Mouse (Mus musculus) kidney, postnatal 36 days (tissue): ENCODE data around the gene D2hgdh.

Experiments used
- DNase-seq, 2 experiments: peaks; one replicate each; pipeline ENCODE4 v3.0.0; 2021 to 2022; ENCODE audit warnings: mixed read lengths in 2 of 2

The D2hgdh gene

DNA sequence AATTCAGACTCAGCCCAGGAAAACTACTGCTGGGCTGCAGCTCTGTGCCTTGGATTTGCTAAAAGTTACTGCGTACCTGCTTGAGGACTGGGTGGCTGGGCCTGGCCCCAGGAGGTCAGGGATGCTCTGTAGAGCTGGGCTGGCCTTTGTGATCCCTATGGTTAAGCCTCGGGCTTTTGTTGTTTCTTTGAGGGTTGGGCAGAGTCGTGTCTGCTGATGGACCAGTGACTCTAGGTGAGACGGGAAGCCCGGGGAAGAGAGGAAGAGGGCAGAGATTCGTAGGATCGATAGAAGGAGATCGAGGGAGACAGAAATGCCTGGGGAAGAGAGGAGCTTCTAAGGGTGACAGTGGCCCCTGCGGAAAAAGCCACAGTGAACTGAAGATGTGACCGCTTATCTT is at the start of gene D2hgdh:
Gene D2hgdh, plus strand, starts transcription at position 301 of the 400 bp plus-strand sequence.
- DNase-seq = no peak

DNA sequence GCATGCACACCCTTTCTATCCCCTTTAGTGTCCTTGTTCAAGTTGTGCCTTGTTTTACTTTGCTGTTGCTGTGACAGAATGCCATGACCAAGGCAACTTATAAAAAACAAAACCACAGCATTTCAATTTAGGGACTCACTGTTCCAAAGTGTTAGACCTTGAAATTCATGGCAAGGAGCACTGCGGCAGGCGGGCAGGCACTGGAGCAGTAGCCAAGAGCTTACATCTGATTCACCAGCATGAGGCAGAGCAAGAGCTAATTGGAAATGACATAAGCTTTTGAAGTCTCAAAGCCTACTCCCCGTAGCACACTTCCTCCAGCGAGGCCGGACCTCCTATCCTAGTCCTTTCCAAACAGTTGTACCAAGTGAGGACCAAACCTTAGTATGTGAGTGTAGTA is 48.0 kb upstream of the D2hgdh start:
- DNase-seq = no peak

DNA sequence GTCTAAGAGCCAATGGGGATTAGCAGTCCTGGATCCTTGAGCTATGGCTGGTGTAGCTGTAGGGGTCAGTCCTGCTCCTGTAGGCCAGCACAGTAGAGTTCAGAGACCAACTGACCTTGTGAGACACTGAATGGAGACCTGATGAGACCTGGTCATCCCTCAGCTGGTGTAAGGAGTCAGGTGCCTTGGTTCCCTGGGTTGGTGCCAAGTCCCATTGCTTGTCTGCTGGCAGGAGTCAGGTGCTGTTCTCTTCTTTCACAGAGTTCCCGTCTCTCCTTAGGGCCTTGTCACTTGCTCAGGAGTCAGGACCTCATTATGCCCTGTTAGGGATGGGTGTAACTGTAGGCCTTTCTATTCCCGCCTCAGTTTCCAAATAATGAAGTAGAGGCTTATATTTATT is 37.8 kb upstream of the D2hgdh start:
- DNase-seq = peak in 1 of 2 experiments; percentile 46

DNA sequence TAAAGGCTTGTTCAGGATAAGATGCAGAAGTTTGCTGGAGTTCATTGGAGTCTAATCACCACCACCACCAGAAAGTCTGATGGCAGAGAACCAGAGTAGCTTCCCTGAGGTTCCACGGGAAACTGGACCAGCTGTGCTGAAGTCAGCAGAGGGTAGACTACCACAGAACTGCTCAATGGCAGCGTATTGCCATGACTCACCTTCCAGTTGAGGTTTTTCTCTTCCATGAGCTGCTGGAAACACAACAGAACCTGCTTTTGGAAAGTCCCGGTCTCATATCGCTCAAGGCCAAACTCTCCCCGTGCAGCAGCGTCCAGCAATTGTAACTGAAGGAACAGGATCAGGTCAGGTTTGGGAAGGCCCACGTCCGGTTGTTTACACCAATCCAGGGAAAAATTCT is 30.2 kb upstream of the D2hgdh start:
- DNase-seq = no peak

DNA sequence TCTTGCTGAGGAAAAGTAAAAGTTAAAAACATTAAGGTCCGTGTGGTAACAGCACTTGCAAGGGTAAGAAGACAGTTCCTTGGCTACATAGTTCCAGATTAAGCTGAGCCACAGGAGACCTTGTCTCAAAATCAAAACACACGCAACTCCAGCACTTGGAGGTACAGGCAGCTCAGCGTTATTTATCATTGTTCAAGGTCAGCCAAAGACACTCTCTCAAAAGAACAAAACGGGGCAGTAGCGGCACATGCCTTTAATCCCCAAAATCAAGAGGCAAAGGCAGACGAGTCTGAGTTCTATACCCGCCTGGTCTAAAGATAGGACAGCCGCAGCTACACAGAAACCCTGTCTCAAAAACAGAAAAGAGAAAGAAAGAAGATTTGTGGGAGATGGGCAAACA is 28.8 kb upstream of the D2hgdh start:
- DNase-seq = no peak

DNA sequence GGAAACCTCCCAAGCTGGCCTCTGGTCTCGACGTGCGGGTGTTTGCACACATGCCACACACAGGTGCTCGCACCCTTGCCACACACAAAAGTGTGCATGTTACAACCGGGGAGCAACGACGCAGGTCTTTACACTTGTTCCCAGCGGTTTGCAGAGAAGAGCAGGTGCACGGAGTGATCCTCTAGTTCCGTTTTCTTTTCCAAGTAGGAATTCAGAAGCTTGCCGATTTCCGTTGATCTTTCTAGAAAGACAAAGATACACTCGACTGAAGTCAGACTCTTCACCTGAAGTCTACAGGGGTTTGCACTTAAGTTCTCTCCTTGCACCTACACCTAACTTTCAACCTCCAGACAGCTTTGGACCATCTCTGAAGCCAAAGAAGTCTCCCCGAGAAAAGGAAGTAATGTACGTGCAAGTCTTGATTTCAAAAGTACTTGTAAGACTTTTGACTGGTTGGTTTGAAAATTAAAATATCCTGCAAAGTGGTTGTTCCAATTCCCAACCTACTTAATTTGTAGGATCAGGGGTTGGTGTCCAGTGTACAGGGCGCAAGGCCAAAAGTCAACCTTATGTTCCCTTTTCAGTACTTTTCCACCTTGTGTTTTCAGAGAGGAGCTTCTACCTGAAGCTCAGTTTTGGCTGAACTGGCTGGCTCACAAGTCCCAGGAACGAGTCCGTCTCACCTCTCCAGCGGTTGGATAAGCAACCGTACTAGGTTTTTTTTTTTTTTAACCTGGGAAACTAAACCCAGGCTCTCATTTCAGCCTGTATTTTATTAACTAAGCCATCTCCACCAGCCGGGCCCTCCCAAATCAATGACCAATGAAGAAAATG is 23.8 kb upstream of the D2hgdh start:
- no peak for DNase-seq

DNA sequence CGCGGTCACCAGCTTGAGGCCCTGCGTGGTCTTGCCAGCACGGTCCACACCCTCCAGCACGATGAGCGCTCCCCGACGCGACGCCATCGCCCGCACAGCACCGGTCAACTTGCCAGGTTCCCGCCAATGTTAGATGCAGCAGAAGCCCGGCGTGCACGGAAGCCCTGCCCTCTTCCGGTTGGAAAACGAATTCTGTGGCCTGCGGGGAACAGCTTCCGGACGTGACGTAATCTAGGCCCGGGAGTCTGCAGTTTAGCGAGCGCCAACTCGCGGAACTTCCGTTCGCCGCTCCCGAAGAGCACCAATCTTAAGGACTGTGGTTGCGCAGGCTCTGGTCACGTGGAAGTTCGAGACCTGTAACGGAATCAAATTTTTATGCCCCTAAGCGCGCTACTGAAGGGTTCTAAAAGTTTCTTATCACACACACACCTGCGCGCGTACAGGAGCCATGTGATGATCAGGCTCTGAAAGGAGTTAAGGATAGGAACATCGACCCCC is 22.9 kb upstream of the D2hgdh start, which contains the start of gene Dtymk:
Gene Dtymk, minus strand, starts transcription at position 194 of the 498 bp plus-strand sequence.
- peak; percentile 95 to 97 for DNase-seq

DNA sequence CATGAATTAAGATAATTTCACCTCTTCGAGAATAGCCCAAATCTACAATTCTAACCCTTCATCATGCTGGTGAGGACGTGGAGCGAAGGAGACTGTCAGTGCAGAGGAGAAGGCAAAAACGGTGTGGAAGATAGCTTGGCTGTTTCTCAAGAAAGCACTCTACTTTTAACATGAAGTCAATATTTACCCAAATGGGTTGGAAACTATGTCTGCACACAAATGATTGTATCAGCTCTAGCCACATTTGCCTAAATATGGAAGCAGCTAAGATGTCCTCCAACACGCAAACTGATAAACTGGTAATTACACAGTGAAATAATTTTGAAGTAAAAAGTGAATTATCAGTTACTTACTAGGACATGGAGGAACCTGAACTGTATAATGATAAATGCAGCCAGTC is 21.9 kb upstream of the D2hgdh start:
- DNase-seq = no peak

DNA sequence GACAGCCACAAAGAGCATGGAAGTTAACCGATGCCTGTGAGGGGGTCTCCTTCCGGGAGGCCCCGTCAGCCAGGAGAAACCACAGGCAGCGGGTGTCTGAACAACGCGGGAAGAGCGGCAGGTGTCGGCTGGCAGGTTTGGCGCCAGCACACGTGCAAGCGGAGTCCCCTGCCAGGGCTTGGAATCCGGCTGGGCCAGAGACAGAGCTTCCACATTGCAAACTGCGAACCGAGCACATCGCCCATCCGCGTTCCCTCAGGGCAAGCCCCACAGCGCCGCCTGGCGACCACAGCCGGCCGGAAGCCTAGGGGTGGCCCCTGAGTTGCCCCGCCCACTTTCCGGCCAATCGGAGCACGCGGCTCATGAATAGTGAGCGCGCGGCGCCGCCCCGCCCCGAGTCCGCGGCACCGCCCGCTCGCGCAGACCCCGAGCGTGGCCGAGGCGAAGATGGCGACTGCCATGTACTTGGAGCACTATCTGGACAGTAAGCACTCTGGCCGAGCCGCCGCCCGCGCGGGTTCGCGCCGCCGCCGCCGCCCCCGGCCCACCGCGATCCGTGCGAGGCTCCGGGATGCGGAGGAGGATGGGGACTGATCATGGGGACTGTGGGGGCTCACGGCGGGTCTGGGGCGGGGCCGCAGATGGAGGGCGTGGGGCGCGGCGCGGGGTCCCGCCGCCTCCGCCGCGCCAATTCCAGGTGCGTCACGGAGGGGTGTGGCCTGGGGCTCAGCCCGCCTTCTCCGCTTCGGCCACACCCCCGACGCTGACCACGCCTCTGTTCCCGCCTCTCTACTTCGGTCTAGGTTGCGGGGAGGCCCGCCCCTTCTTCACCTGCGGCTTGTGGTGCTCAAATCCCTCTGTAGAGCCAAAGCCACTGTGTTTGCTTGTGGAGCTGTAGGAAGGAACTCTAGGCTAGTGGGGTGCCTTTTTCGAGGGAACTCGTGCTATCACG is 20.9 kb upstream of the D2hgdh start, which contains the start of gene Ing5:
Gene Ing5, plus strand, starts transcription at position 410 of the 952 bp plus-strand sequence.
- DNase-seq = peak; percentile 99 to 100

DNA sequence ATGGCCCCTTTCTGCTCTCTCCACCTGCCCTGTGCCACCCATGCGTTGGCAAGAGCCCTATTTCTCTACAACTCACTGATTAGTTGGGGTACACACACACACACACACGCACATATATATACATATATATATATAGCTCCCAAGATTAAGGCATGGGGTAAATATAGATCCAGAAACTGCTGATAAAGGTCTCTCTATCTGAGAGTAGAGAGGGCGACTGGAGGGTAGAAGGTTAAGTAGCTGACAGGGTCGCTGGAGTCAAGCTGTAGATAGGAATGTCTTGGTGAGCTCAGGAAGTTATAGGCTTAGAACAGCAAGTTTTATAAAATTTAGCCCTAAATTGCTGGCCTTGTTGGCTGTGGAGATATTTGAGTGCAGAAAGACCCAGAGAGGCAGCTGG is 19.9 kb upstream of the D2hgdh start:
- DNase-seq = no peak

DNA sequence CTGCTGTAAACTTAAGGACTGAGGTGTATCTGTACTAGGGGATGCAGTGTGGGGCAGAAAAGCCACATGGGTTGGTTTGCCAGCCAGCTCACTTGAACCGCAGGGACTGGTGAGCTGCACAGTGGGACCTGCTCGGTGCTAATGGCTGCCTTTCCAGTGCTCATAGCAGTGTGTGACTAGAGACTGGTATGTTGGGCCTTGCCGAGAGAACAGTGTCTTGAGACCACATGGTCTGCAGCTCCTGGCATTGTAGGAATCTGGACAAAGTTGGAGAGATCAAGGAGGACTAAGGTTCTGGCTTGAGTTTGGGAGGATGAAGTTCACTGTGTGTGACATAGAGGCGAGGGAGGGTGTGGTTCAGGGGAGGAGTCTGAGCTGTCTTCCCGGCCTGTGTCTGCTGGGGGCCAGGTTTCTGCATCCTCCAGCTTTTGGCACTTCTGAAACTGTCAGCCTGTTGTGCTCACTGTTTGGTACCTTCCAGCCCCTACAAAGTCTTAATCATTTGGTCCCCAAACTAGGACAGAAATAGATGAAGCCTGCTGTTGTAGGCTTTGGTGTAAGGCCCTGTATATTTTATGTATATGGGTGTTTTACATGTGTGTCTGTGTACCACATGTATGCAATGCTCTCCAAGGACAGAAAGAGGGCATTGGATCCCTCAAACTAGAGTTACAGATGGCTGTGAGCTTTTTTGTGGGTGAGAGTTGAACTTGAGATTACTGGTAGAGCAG is 19.3 kb upstream of the D2hgdh start:
- peak in 1 of 2 experiments; percentile 10 for DNase-seq

DNA sequence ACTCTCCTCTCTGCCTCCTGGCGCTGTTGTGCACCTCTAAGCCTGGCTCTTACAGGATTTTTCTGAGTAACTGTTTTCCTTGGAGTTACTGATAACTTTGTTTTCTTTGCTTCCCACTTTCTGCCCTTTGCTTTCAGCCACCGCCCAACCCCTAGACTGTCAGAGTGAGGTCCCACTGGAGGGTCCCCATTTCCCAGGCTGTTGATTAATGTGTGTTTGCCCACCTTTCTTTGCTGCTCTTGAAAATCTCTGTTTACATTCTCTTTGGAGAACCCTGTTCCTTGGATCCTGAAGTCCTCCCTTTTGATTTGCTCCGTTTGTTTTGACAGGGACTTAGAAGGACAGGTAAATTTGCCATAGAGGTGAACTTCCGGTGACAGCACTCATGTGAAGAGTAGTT is 15.8 kb upstream of the D2hgdh start:
- DNase-seq = no peak

DNA sequence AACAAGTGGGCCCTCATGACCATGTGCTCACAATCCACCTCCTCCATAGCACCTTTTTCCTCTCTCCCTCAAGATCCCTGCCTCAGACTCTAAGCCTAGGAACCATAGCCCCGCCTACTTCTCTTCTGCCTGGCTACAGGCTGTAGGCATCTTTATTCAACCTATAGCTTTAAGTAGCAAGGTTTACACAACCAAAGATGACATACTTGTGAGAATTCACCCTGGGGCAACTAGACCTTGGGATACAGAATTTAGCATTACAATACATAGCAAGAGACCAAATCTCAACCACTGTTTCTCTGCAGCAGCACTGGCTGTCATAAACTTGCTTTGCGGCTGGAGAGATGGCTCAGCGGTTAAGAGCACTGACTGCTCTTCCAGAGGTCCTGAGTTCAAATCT is 14.7 kb upstream of the D2hgdh start:
- no peak for DNase-seq

DNA sequence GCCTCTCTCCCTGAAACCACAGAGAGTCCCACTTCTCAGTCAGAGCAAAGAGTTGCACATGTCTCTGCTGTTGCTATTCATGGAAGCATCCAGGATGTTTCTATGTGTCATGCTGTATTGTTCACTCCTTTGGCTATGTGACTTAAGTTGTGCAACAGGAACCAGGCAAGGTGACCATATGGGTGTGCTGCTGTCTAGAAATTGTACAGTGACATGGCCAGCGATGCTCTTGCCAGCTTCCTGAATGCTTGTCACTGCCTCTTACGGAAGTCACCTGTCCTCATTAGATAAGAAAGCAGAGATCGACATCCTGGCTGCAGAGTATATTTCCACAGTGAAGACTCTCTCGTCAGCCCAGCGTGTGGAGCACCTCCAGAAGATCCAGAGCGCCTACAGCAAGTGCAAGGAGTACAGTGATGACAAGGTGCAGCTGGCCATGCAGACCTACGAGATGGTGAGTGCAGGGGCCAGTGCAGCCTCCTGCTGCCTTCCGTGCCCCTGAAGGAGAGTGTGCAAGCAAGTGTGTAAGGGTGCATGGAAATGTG is 13.1 kb upstream of the D2hgdh start:
- DNase-seq = no peak

DNA sequence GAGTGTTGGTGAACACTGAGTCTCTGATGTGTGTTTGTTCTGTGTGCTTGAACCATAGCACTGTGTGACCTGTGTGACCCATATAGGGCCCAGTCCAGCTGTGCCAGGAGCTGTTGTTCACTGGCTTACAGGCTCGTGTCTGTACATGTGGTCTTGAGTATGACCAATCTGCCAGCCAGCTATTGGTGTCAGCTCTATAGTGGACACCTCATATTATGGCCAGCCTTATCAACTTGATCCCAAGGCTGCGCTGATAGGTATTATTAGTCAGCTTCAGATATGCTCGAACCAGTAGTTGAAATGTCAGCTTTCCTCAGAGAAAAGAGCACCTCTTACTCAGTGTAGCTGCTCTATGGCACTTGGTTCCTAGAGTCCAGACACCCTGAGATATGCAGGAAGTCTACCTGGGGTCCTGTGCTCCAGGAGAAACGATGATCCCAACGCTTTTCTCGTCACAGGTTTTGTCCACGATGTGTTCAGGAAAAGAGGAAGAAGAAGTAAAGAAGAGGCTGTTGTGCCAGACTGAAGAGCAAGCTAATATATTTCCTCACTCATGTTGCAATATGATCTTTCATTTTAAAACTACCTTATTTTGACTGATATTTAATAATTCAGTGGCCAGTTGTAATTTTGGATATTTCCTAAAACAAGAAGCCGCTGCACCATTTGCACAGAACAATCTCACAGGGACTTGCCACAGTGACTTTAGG is 6.7 kb upstream of the D2hgdh start:
- no peak for DNase-seq

DNA sequence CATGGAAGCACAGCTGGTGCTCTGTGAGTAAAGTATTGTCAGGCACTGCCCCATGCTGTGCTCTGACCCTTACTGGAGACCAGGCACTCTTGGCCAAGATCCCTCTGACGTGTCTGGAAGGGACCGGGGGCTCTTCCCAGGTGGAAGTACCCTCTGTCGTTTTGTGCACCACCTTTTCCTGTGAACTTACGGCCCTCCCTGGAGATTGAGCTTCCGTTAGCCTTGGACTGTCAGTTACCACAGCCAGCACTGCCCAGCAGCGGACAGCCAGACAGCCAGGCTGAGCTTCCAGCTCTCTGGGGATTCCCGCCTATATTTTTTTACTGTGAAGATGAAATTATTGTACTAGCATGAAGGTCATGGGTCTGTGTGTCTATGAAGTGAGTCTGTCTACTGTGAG is 6.0 kb upstream of the D2hgdh start:
- peak; percentile 25 for DNase-seq

DNA sequence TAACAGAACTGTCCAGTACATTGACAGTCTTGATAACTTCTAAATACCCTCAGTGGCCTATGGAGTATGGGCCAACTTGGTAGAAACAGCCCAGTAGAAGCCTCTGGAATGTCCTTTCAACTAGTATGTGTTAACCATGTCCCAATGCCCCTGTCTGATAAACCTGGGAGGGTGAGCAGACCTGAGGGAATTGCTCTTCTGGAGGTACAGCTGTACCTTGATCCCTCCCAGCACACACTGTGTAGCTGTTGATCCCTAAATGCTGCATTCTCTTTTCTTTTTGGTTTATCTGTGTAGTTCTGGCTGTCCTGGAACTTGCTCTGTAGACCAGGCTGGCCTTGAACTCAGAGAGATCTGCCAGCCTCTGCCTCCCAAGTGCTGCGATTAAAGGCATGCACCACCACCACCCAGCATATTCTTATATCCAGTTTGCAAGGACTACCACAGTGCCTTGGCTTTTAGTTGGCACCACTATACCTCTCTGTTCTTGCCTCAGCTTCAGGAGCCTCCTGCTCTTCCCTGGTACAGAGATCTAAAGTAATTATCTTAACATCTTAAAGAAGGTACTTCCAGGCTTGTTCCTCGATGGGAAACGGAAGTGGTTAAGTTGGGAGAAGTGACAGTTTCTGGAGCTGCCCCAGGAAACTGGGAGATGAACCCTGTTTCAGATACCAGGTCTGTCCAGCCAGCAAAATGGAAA is 763 bp upstream of the D2hgdh start:
- DNase-seq = no peak

DNA sequence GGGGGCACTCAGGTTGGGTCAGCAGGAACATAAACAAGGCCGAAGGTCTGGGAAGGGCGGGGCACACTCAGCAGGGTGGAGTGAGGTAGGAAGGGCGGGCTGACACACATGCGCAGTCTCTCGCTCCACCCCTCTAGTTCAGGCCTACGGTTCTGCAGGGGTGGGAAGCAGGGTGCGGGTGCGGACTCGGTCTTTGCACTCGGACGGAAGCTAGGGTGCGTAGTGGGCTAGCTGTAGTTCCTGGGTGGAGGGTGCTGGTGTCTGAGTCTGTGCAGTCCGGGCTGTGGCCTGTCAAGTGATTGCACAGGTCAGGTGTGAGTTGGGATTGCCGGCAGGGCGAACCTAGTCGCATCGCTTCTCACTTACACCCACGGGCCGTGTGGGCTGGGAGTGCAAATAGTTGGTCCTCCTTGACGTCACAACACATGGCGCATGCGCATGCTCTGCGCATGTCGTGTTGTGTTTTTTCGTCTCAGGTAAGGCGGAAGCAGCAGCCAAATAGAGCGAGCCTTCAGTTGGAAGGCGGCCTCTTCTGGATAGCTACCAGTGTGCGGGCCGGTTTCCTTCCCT is 481 bp downstream of the D2hgdh start:
- DNase-seq = peak; percentile 96 to 97

DNA sequence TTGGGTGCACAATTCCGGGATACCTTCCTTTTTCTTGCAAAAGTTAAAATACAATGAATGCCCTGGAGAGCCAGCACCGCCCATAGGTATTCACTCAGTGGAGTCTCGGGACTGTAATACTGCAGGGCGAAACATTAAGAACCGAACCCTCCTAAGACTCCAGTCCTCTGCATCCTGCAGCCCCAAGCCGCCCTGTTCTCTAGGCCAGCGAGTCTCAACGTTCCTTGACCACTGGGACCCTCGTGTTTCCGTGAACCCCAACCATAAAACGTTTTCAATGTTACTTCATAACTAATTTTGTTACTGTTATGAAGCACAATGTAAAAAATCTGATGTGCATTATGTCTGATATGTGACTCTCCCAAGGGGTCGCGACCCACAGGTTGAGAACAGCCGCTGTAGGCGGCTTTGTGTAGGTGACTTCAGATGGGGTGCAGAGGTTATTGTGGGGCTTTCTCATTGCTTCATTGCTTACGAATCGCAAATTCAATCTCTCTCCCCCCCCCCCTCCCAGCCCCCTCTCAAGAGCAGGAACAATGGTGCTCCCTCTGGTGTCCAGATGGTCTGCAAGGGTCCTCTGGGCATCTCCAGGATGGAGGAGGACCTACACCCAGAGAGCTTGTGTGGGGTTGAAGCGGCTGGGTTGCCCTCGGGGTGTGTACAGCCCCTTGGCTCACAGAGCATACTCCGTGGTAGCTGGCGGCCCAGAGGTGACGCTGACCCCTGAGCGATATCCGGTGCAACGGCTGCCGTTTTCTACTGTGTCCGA is 1.2 kb downstream of the D2hgdh start:
- DNase-seq = peak in 1 of 2 experiments; percentile 8

DNA sequence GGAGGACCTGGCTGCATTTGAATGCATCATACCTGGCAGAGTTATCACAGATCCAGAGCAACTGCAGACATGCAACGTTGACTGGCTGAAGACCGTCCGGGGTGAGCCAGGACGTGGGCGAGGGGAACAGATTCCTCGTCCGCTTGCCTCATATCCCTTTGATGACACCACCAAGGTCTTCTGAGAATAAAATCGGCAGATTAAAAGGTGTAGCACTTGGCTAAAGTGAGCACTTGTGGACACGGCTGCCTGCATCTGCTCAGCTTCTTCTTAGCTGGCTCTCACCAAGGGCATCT is 1.8 kb downstream of the D2hgdh start:
- DNase-seq = no peak
